Mouse (Mus musculus): ENCODE data around the gene Gm13271.
"Not testable (repeated sequence)": the region's sequence is repeated elsewhere in the genome, so short reads cannot be mapped to it uniquely, and the experiment has no call there.

DNA sequence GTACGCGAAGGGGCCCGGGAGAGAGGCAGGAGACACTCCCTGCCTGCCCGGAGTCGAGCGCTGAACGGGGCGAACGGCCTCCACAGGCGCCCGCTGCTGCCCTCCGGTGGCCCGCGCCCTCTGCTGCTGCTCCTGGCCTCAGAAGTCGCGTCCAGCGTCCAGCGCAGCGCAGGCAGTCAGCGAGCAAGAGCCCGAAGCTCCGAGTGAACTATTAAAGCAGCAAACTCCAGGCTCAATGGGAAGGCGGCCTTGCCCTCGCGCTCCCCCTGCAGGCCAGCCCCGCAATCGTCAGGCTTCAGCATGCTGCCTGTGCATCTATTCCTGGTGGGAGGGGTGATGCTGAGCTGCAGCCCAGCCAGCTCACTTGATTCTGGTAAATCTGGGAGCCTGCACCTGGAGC, 30.7 kb downstream of the Gm13271 start, which contains the start of gene Gm13276:
- not testable (repeated sequence) for TF ChIP-seq POLR2A (IDR thresholded peaks at IDR 0.05; ENCODE audit: borderline replicate concordance, insufficient read depth, low read length); CTCF (IDR thresholded peaks at IDR 0.05; ENCODE audit: borderline replicate concordance, insufficient read depth, low read depth, low read length)
